Mouse (Mus musculus) hindbrain, embryonic 14.5 days (tissue): ENCODE measurements around the gene Cd247. TPM values are rescaled to one million over a fixed set of nuclear protein-coding genes. Genes with fewer than 3 reads are reported as not detected.

Experiments
- polyA plus RNA-seq: library from polyadenylated mRNA; unstranded; fragments of >200 nt; fragmentation: Nextera tagmentation; extraction: Ambion mirVana; gene quantifications from 2 replicates; pipeline ENCODE4 v1.2.1, GENCODE M21; 2014

Gene Cd247
- polyA plus RNA-seq, 1 experiment from 2014 or later: 0.54 TPM

Other genes starting within 250 kb of the Cd247 start
- gene Mpzl1, start 154.1 kb upstream of the Cd247 start, polyA plus RNA-seq: 176 and 179 TPM in 2 replicates
- 6.0 and 8.4 TPM in 2 replicates for gene Rcsd1, start 78.9 kb upstream of the Cd247 start, polyA plus RNA-seq
- 35.2 and 36.5 TPM in 2 replicates for gene Creg1, start 24.9 kb upstream of the Cd247 start, polyA plus RNA-seq
- 18.1 and 19.2 TPM in 2 replicates for gene Pou2f1, start 214.0 kb downstream of the Cd247 start, polyA plus RNA-seq